Mouse (Mus musculus) gonadal fat pad, adult 2 months (tissue): Measurements from ENCODE around the gene Hdgfl2. TPM values are rescaled to one million over a fixed set of nuclear protein-coding genes. Genes with fewer than 3 reads are reported as not detected.

Experiments
- polyA plus RNA-seq: library from polyadenylated mRNA; depleted of rRNA; stranded (reverse); fragments of >200 nt; gene quantifications from 2 replicates; pipeline ENCODE4 v1.2.3, GENCODE M21; 2012; rRNA removed

Hdgfl2 gene
- polyA plus RNA-seq, 1 experiment = 41.4 TPM

Other genes with a start within 250 kb of the Hdgfl2 start
- gene Zfp119a, start 200.7 kb upstream of the Hdgfl2 start, polyA plus RNA-seq = 0.74 and 0.85 TPM in 2 replicates
- gene Zfp959, start 187.5 kb upstream of the Hdgfl2 start, polyA plus RNA-seq = 1.9 and 3.0 TPM in 2 replicates
- 0.93 and 1.3 TPM in 2 replicates for gene Zfp119b, start 130.1 kb upstream of the Hdgfl2 start, polyA plus RNA-seq
- gene Ebi3, start 127.0 kb upstream of the Hdgfl2 start, polyA plus RNA-seq = 3.8 and 7.3 TPM in 2 replicates
- gene Yju2, start 120.5 kb upstream of the Hdgfl2 start, polyA plus RNA-seq = 8.3 and 8.5 TPM in 2 replicates
- 5.8 and 7.2 TPM in 2 replicates for gene Shd, start 109.2 kb upstream of the Hdgfl2 start, polyA plus RNA-seq
- 0.15 and 0.44 TPM in 2 replicates for gene Fsd1, start 93.1 kb upstream of the Hdgfl2 start, polyA plus RNA-seq
- gene Stap2, start 74.0 kb upstream of the Hdgfl2 start, polyA plus RNA-seq = 58.4 and 64.6 TPM in 2 replicates
- 106 and 110 TPM in 2 replicates for gene Mpnd, start 73.9 kb upstream of the Hdgfl2 start, polyA plus RNA-seq
- gene Sh3gl1, start 43.0 kb upstream of the Hdgfl2 start, polyA plus RNA-seq = 58.6 and 73.4 TPM in 2 replicates
- gene Chaf1a, start 39.2 kb upstream of the Hdgfl2 start, polyA plus RNA-seq = 2.8 and 2.9 TPM in 2 replicates
- gene Ubxn6, start 4.6 kb upstream of the Hdgfl2 start, polyA plus RNA-seq = 100 and 112 TPM in 2 replicates
- gene Plin4, start 30.2 kb downstream of the Hdgfl2 start, polyA plus RNA-seq = 600 and 937 TPM in 2 replicates
- gene Plin5, start 38.0 kb downstream of the Hdgfl2 start, polyA plus RNA-seq = 15.6 and 21.5 TPM in 2 replicates
- gene Lrg1, start 42.4 kb downstream of the Hdgfl2 start, polyA plus RNA-seq = 306 and 347 TPM in 2 replicates
- gene Sema6b, start 60.7 kb downstream of the Hdgfl2 start, polyA plus RNA-seq = 9.9 and 10.9 TPM in 2 replicates
- 3.6 and 4.3 TPM in 2 replicates for gene Tnfaip8l1, start 82.8 kb downstream of the Hdgfl2 start, polyA plus RNA-seq
- gene Mydgf, start 104.3 kb downstream of the Hdgfl2 start, polyA plus RNA-seq = 88.2 and 96.4 TPM in 2 replicates
- gene Dpp9, start 139.3 kb downstream of the Hdgfl2 start, polyA plus RNA-seq = 34.1 and 36.9 TPM in 2 replicates
- 26.8 and 27.7 TPM in 2 replicates for gene Fem1a, start 177.2 kb downstream of the Hdgfl2 start, polyA plus RNA-seq
- 22.9 and 23.8 TPM in 2 replicates for gene Ticam1, start 197.2 kb downstream of the Hdgfl2 start, polyA plus RNA-seq
- 40.7 and 53.2 TPM in 2 replicates for gene Plin3, start 213.2 kb downstream of the Hdgfl2 start, polyA plus RNA-seq
- 0.36 and 0.82 TPM in 2 replicates for gene Arrdc5, start 220.7 kb downstream of the Hdgfl2 start, polyA plus RNA-seq
- 4.8 and 8.0 TPM in 2 replicates for gene Uhrf1, start 223.7 kb downstream of the Hdgfl2 start, polyA plus RNA-seq
- gene Kdm4b, start 246.4 kb downstream of the Hdgfl2 start, polyA plus RNA-seq = 50.5 and 51.0 TPM in 2 replicates